Mouse (Mus musculus): ENCODE results near the gene Setx.

DNA sequence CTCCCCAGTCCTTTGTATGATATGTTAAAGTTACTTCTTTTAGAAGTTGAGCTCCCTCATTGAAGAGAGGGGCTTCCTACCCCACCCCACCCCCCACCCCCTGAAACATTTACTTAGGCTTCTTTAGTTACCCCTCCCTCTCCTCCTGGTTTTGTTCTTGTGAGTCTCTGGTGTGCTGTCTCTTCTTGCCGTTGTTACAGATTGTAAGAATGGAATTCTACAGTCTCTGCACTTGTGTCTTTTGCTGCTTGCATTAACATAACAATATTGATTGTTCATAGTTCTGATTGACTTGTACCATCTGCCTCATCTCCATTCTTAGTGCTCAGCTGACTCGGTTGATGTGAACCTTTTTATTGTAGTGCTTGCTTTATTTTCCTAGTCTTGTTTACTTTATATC lies 28.0 kb downstream of the Setx start:
- TF ChIP-seq POLR2A (IDR thresholded peaks at IDR 0.05; ENCODE audit: insufficient read depth, low read length) (no peak), CTCF (IDR thresholded peaks at IDR 0.05; ENCODE audit: low read depth, low read length) (no peak), EP300 (IDR thresholded peaks at IDR 0.05; ENCODE audit: insufficient read depth, low read depth, low read length) (no peak)

All from ES-Bruce4 (cell line).